Mouse (Mus musculus) liver, embryonic 14.5 days (tissue): Measurements from ENCODE around the gene Rbms3.

Experiments used
- CTCF ChIP-seq: IDR thresholded peaks from 2 replicates; pipeline ENCODE4 v1.5.1; 2016; ENCODE audit warnings: antibody characterized with exemption, low read depth, control low read depth
- EP300 ChIP-seq: IDR thresholded peaks from 2 replicates; pipeline ENCODE4 v1.6.1; 2016; ENCODE audit warnings: antibody characterized with exemption, low read depth

- TF ChIP-seq CTCF: no peak
- no peak for TF ChIP-seq EP300
Observed at GRCm38 (mm10) chr9:117107926-117108325, 521.8 kb downstream of the Rbms3 start.
